ENCODE assay signal across 7 mouse cellular contexts in genomic region chr13:33935465-33936181, GRCm38 (mm10). TPM values are rescaled to one million over a fixed set of nuclear protein-coding genes. Genes with fewer than 3 reads are reported as not detected.
DNase-seq lines count a peak whose midpoint lies in the region; ATAC-seq and TF ChIP-seq lines count a peak whose summit lies in the region.

No protein-coding gene starts in this region.

- no peak for TF ChIP-seq CTCF in left cerebral cortex, adult 2 months (IDR thresholded peaks at IDR 0.05)

- no peaks in the 10 kb centered on the region for H3K27me3 ChIP-seq in hindbrain, embryonic 16.5 days (replicated peaks; ENCODE audit: control insufficient read depth, insufficient read depth, low read length)

- intact Hi-C loops in left cerebral cortex, adult 2 months (cut with DNase I): no loop called here

- no peaks in the 10 kb centered on the region for H3K9me3 ChIP-seq in hindbrain, embryonic 16.5 days (ENCODE audit: control insufficient read depth, low read length)

- DNase-seq in adrenal gland, adult 8-10 months: peak; percentile 63
- DNase-seq in gastrocnemius, adult 8-10 months (ENCODE audit: low spot score in 2 of 2): peak; percentile 55 to 58
- DNase-seq in left cerebral cortex, adult 2 months (ENCODE audit: extremely low spot score in 1 of 2, low spot score in 2 of 2): peak; percentile 53 to 60
- peak; percentile 69 to 76 for DNase-seq in lung, postnatal 4 days
- peak; percentile 72 for DNase-seq in right cerebral cortex, postnatal 25 days

- H3K9ac ChIP-seq in hindbrain, embryonic 16.5 days (ENCODE audit: low read depth, low read length): peak overlapping the region; percentile 92

- H3K4me2 ChIP-seq in hindbrain, embryonic 16.5 days (ENCODE audit: low read length): peak overlapping the region; percentile 93

- WGBS in hindbrain, embryonic 16.5 days: 1% methylated on average over 44 of the region's 44 CpGs

- H3K36me3 ChIP-seq in hindbrain, embryonic 16.5 days (ENCODE audit: control insufficient read depth, insufficient read depth, low read length): no peaks in the 10 kb centered on the region

- peak overlapping the region; percentile 48; the same call in 1 of the 2 replicates for H3K27ac ChIP-seq in hindbrain, embryonic 16.5 days (ENCODE audit: low read depth, low read length)
- peak overlapping the region; percentile 89 for H3K27ac ChIP-seq in left cerebral cortex, adult 2 months

- peak; percentile 72 for ATAC-seq in common myeloid progenitor, adult 5-6 weeks (replicated peaks; ENCODE audit: low read depth, poor library complexity, severe bottlenecking)
- peak; percentile 92 for ATAC-seq in hindbrain, embryonic 16.5 days

- peaks cover 7% of the 10 kb centered on the region for H3K4me1 ChIP-seq in hindbrain, embryonic 16.5 days (ENCODE audit: control insufficient read depth, insufficient read depth, low read depth, low read length)

- H3K4me3 ChIP-seq in hindbrain, embryonic 16.5 days (ENCODE audit: low read length): peak overlapping the region; percentile 67
- peak overlapping the region; percentile 89 for H3K4me3 ChIP-seq in left cerebral cortex, adult 2 months

RNA-seq across cellular contexts. Expression of gene Nqo2, which starts 28.9 kb away (rescaled TPM):
- 10 to 100 TPM; 38.0 to 67.6 (median 52.9) TPM for total RNA-seq in adrenal gland, adult 8-10 months (2022)
- total RNA-seq in common myeloid progenitor, adult 5-6 weeks (2017): 25.9 and 29.3 TPM in 2 replicates
- total RNA-seq in gastrocnemius, adult 8-10 months (2022): 10 to 100 TPM; 14.0 to 16.6 (median 15.0) TPM
- 11.7 TPM in 2 replicates for polyA plus RNA-seq in hindbrain, embryonic 16.5 days (2015; fragmentation: Nextera tagmentation; extraction: Ambion mirVana)
- 1 to 10 TPM; 5.0 to 7.6 TPM for total RNA-seq in left cerebral cortex, adult 2 months (2021)

RNA-seq across cellular contexts. Expression of gene Serpinb6c, which starts 30.1 kb away (rescaled TPM):
- total RNA-seq in adrenal gland, adult 8-10 months (2022): under 1 TPM in 3 of 4 experiments, not detected in 1; 0.38 to 0.91 (median 0.61) TPM
- not detected in 2 replicates for total RNA-seq in common myeloid progenitor, adult 5-6 weeks (2017)
- under 1 TPM in 3 of 4 experiments, not detected in 1; 0.36 to 0.56 (median 0.53) TPM for total RNA-seq in gastrocnemius, adult 8-10 months (2022)
- 0.11 and 0.24 TPM in 2 replicates for polyA plus RNA-seq in hindbrain, embryonic 16.5 days (2015; fragmentation: Nextera tagmentation; extraction: Ambion mirVana)
- under 1 TPM; 0.37 to 0.70 TPM for total RNA-seq in left cerebral cortex, adult 2 months (2021)

Comparison
In these comparisons a context has a peak if more than half of its experiments do, and no peak if none do; other contexts are left out.
1. Peak in every context shown above with its lines: DNase-seq, ATAC-seq, H3K4me3 ChIP-seq and H3K27ac ChIP-seq.